Mouse (Mus musculus) lung, adult 2 months (tissue): ENCODE results near the gene Calr4.

Experiments
- CTCF ChIP-seq: fragments of 200-500 bp; IDR thresholded peaks from 2 replicates; pipeline ENCODE4 v1.5.1; 2011; ENCODE audit warnings: mild to moderate bottlenecking, low read length, control low read depth; ENCODE audit not compliant: insufficient read depth
- POLR2A ChIP-seq: fragments of 200-500 bp; IDR thresholded peaks from 2 replicates; pipeline ENCODE4 v1.6.1; 2011; ENCODE audit warnings: low read depth, mild to moderate bottlenecking, control low read depth, low read length, borderline replicate concordance; ENCODE audit errors: extremely low read depth

- TF ChIP-seq POLR2A, result no peak
- no peak for TF ChIP-seq CTCF
These were observed 20.2 kb downstream of the Calr4 start for GRCm38 (mm10) chr4:109254511-109254910.
